In genomic region chr4:46832834-46833544, GRCm38 (mm10) we compare ENCODE assay signal across 12 mouse cellular contexts.
DNase-seq lines count a peak whose midpoint lies in the region; ATAC-seq and TF ChIP-seq lines count a peak whose summit lies in the region.
"Had no signal": no experiment of that assay in that cellular context is flagged by ENCODE, and none has a peak within 500 bp of the region (broad histone marks: within the 10 kb centered on the region; RNA-seq: fewer than 3 reads in every experiment).

No protein-coding gene starts in this region.

- intact Hi-C loops in heart, postnatal 10 days (cut with DNase I), result no loop called here

- DNase-seq in heart, postnatal 0 days (ENCODE audit: low spot score), result no peak
- no peak for DNase-seq in heart, postnatal 10 days
- peak; percentile 50 for DNase-seq in A20 (ENCODE audit: low read depth, low spot score)
- DNase-seq in kidney, postnatal 4 days, result no peak
- no peak for DNase-seq in left cerebral cortex, adult 11 months (ENCODE audit: low spot score)

- no peaks in the 10 kb centered on the region for H3K9me3 ChIP-seq in heart, postnatal 0 days (replicated peaks; ENCODE audit: control insufficient read depth, low read length)
- no peaks in the 10 kb centered on the region for H3K9me3 ChIP-seq in liver, embryonic 15.5 days (replicated peaks)
- no peaks in the 10 kb centered on the region for H3K9me3 ChIP-seq in intestine, embryonic 16.5 days (ENCODE audit: control insufficient read depth, low read length)
- H3K9me3 ChIP-seq: embryonic facial prominence, embryonic 13.5 days; limb, embryonic 12.5 days; stomach, embryonic 15.5 days had no signal

- TF ChIP-seq CTCF in heart, postnatal 0 days (IDR thresholded peaks at IDR 0.05; ENCODE audit: low read depth), result peak; percentile 19; the same call in 1 of the 2 replicates
- TF ChIP-seq CTCF in bone marrow, adult 2 months (IDR thresholded peaks at IDR 0.05; ENCODE audit: control insufficient read depth, insufficient read depth, low read length), result peak; percentile 62

- no peak overlapping the region for H3K27ac ChIP-seq in heart, postnatal 0 days (ENCODE audit: low read depth)
- H3K27ac ChIP-seq in bone marrow, adult 2 months (ENCODE audit: control insufficient read depth, insufficient read depth, low read depth, low read length, poor library complexity), result no peak overlapping the region
- H3K27ac ChIP-seq in liver, embryonic 15.5 days (replicated peaks), result 0 out of 2 replicates have a peak overlapping the region, but pooled peaks have one; percentile 6
- H3K27ac ChIP-seq in intestine, embryonic 16.5 days (ENCODE audit: low read length), result no peak overlapping the region
- H3K27ac ChIP-seq: embryonic facial prominence, embryonic 13.5 days; limb, embryonic 12.5 days; stomach, embryonic 15.5 days had no signal

- no peaks in the 10 kb centered on the region for H3K27me3 ChIP-seq in heart, postnatal 0 days (ENCODE audit: control insufficient read depth, insufficient read depth, low read length)
- H3K27me3 ChIP-seq in liver, embryonic 15.5 days, result no peaks in the 10 kb centered on the region; the same call in 1 of the 2 replicates
- H3K27me3 ChIP-seq in intestine, embryonic 16.5 days (replicated peaks; ENCODE audit: control insufficient read depth, insufficient read depth, low read length), result no peaks in the 10 kb centered on the region
- H3K27me3 ChIP-seq: embryonic facial prominence, embryonic 13.5 days; limb, embryonic 12.5 days; stomach, embryonic 15.5 days had no signal

- no peaks in the 10 kb centered on the region for H3K36me3 ChIP-seq in heart, postnatal 0 days (replicated peaks; ENCODE audit: control insufficient read depth, insufficient read depth, low read length)
- no peaks in the 10 kb centered on the region for H3K36me3 ChIP-seq in liver, embryonic 15.5 days (replicated peaks)
- H3K36me3 ChIP-seq in intestine, embryonic 16.5 days (ENCODE audit: control insufficient read depth, insufficient read depth, low read length), result no peaks in the 10 kb centered on the region
- H3K36me3 ChIP-seq: embryonic facial prominence, embryonic 13.5 days; limb, embryonic 12.5 days; stomach, embryonic 15.5 days had no signal

- WGBS in heart, postnatal 0 days, result 50% methylated on average over 12 of the region's 12 CpGs
- WGBS in bone marrow, adult 2 months, result 66% methylated on average over 12 of the region's 12 CpGs
- 40% methylated on average over 12 of the region's 12 CpGs for WGBS in liver, embryonic 15.5 days (ENCODE audit: insufficient replicate concordance)
- 49% methylated on average over 12 of the region's 12 CpGs for WGBS in intestine, embryonic 16.5 days

- H3K4me1 ChIP-seq in heart, postnatal 0 days (ENCODE audit: control insufficient read depth, insufficient read depth), result no peaks in the 10 kb centered on the region
- peaks cover 1% of the 10 kb centered on the region; the same call in 1 of the 2 replicates for H3K4me1 ChIP-seq in bone marrow, adult 2 months (ENCODE audit: control insufficient read depth, insufficient read depth, low read length)
- peaks cover 36% of the 10 kb centered on the region for H3K4me1 ChIP-seq in liver, embryonic 15.5 days (replicated peaks)
- no peaks in the 10 kb centered on the region for H3K4me1 ChIP-seq in intestine, embryonic 16.5 days (ENCODE audit: control insufficient read depth, insufficient read depth, low read length)
- H3K4me1 ChIP-seq: limb, embryonic 12.5 days; stomach, embryonic 15.5 days had no signal

- H3K4me3 ChIP-seq in heart, postnatal 0 days (ENCODE audit: low read depth, low read length), result no peak overlapping the region
- H3K4me3 ChIP-seq in bone marrow, adult 2 months (replicated peaks; ENCODE audit: control insufficient read depth, low read depth, low read length), result no peak overlapping the region
- H3K4me3 ChIP-seq in liver, embryonic 15.5 days (replicated peaks), result no peak overlapping the region
- H3K4me3 ChIP-seq in intestine, embryonic 16.5 days (ENCODE audit: low read length), result no peak overlapping the region
- H3K4me3 ChIP-seq: embryonic facial prominence, embryonic 13.5 days; limb, embryonic 12.5 days; myocyte; stomach, embryonic 15.5 days had no signal

- no peak for TF ChIP-seq EP300 in heart, postnatal 0 days (IDR thresholded peaks at IDR 0.05; ENCODE audit: low read depth)

- TF ChIP-seq POLR2A in bone marrow, adult 2 months (IDR thresholded peaks at IDR 0.05; ENCODE audit: borderline replicate concordance, control insufficient read depth, low read depth, low read length), result no peak

- no peak overlapping the region for H3K4me2 ChIP-seq in heart, postnatal 0 days (ENCODE audit: low read depth, low read length)
- peak overlapping the region; percentile 34 for H3K4me2 ChIP-seq in liver, embryonic 15.5 days
- H3K4me2 ChIP-seq in intestine, embryonic 16.5 days (ENCODE audit: low read depth, low read length), result no peak overlapping the region
- H3K4me2 ChIP-seq: embryonic facial prominence, embryonic 13.5 days; limb, embryonic 12.5 days; stomach, embryonic 15.5 days had no signal

- no peak for ATAC-seq in heart, postnatal 0 days (ENCODE audit: insufficient read depth, low read depth)
- peak; percentile 64 for ATAC-seq in liver, embryonic 15.5 days (ENCODE audit: insufficient read depth)
- ATAC-seq in intestine, embryonic 16.5 days, result no peak

- no peak overlapping the region for H3K9ac ChIP-seq in heart, postnatal 0 days (replicated peaks; ENCODE audit: low read depth, low read length)
- H3K9ac ChIP-seq in liver, embryonic 15.5 days, result no peak overlapping the region
- H3K9ac ChIP-seq in intestine, embryonic 16.5 days (ENCODE audit: low read depth, low read length), result no peak overlapping the region
- H3K9ac ChIP-seq: embryonic facial prominence, embryonic 13.5 days; limb, embryonic 12.5 days; stomach, embryonic 15.5 days had no signal
